ENCODE assay signal across 8 mouse cellular contexts in the genomic region with DNA sequence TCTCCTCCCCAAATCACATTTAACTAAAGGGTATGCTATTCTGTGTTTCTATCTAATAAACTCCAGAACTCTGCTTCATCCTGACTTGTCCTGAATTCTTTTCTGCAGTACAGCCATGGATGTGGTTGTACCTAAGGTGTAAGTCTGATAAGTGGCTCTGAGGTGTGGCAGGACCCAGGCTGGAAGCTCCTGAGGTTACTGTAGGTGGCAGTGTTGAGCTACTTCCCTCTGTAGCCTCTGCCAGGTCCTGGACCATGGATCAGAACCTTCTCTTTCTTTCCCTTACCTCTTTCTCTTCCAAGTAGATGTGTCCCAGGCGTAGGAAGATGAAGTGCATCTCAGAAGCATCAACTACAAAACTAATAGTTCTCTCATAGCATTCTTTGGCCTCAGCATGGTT. TPM values are rescaled to one million over a fixed set of nuclear protein-coding genes. Genes with fewer than 3 reads are reported as not detected.
DNase-seq lines count a peak whose midpoint lies in the region; ATAC-seq and TF ChIP-seq lines count a peak whose summit lies in the region.

No protein-coding gene starts in this region.

- H3K9ac ChIP-seq in hindbrain, embryonic 14.5 days, result no peak overlapping the region
- no peak overlapping the region for H3K9ac ChIP-seq in hindbrain, embryonic 16.5 days (ENCODE audit: low read depth, low read length)

- TF ChIP-seq CTCF in E14TG2a.4 (conservative IDR thresholded peaks at IDR 0.05; ENCODE audit: low read length), result peak; percentile 69

- peak; percentile 33 for DNase-seq in hindbrain, embryonic 14.5 days (ENCODE audit: low spot score)
- peak; percentile 43 to 51 for DNase-seq in B cell, adult 2 months
- peak; percentile 43 for DNase-seq in heart, postnatal 4 days
- DNase-seq in lung, postnatal 14 days, result peak; percentile 46
- DNase-seq in ovary, postnatal 14 days (ENCODE audit: low spot score), result no peak
- no peak for DNase-seq in frontal cortex, postnatal 10 days (ENCODE audit: low spot score in 2 of 2)

- no peaks in the 10 kb centered on the region for H3K9me3 ChIP-seq in hindbrain, embryonic 14.5 days (ENCODE audit: control insufficient read depth, low read length)
- H3K9me3 ChIP-seq in hindbrain, embryonic 16.5 days (ENCODE audit: control insufficient read depth, low read length), result no peaks in the 10 kb centered on the region
- no peaks in the 10 kb centered on the region for H3K9me3 ChIP-seq in E14TG2a.4 (ENCODE audit: low read length)

- H3K36me3 ChIP-seq in hindbrain, embryonic 14.5 days (replicated peaks; ENCODE audit: control insufficient read depth, insufficient read depth), result no peaks in the 10 kb centered on the region
- H3K36me3 ChIP-seq in hindbrain, embryonic 16.5 days (ENCODE audit: control insufficient read depth, insufficient read depth, low read length), result no peaks in the 10 kb centered on the region
- no peaks in the 10 kb centered on the region for H3K36me3 ChIP-seq in E14TG2a.4 (ENCODE audit: insufficient read depth, low read length)

- no peak for ATAC-seq in hindbrain, embryonic 14.5 days (ENCODE audit: low FRiP score)
- ATAC-seq in hindbrain, embryonic 16.5 days, result no peak

- H3K4me2 ChIP-seq in hindbrain, embryonic 14.5 days (replicated peaks), result no peak overlapping the region
- H3K4me2 ChIP-seq in hindbrain, embryonic 16.5 days (ENCODE audit: low read length), result no peak overlapping the region

- 42% methylated on average over 1 of the region's 1 CpGs for WGBS in hindbrain, embryonic 14.5 days
- WGBS in hindbrain, embryonic 16.5 days, result 65% methylated on average over 1 of the region's 1 CpGs

- no peak overlapping the region for H3K27ac ChIP-seq in hindbrain, embryonic 14.5 days
- H3K27ac ChIP-seq in hindbrain, embryonic 16.5 days (ENCODE audit: low read depth, low read length), result no peak overlapping the region

- H3K4me1 ChIP-seq in hindbrain, embryonic 14.5 days (replicated peaks; ENCODE audit: control insufficient read depth, insufficient read depth, low read length), result no peaks in the 10 kb centered on the region
- no peaks in the 10 kb centered on the region for H3K4me1 ChIP-seq in hindbrain, embryonic 16.5 days (ENCODE audit: control insufficient read depth, insufficient read depth, low read depth, low read length)
- H3K4me1 ChIP-seq in E14TG2a.4 (replicated peaks; ENCODE audit: low read depth, low read length), result peaks cover 15% of the 10 kb centered on the region

- H3K4me3 ChIP-seq in hindbrain, embryonic 14.5 days (replicated peaks; ENCODE audit: low read length), result no peak overlapping the region
- no peak overlapping the region for H3K4me3 ChIP-seq in hindbrain, embryonic 16.5 days (ENCODE audit: low read length)
- no peak overlapping the region for H3K4me3 ChIP-seq in E14TG2a.4 (replicated peaks; ENCODE audit: low read length)

- no peaks in the 10 kb centered on the region for H3K27me3 ChIP-seq in hindbrain, embryonic 14.5 days (ENCODE audit: control insufficient read depth, insufficient read depth, low read length)
- no peaks in the 10 kb centered on the region for H3K27me3 ChIP-seq in hindbrain, embryonic 16.5 days (replicated peaks; ENCODE audit: control insufficient read depth, insufficient read depth, low read length)
- H3K27me3 ChIP-seq in E14TG2a.4 (ENCODE audit: insufficient read depth, low read length), result no peaks in the 10 kb centered on the region

RNA-seq across cellular contexts. Expression of a gene that starts 6.6 kb away (rescaled TPM):
- 63.6 and 69.8 TPM in 2 replicates for polyA plus RNA-seq in hindbrain, embryonic 14.5 days (2014; fragmentation: Nextera tagmentation; extraction: Ambion mirVana)
- polyA plus RNA-seq in hindbrain, embryonic 16.5 days (2015; fragmentation: Nextera tagmentation; extraction: Ambion mirVana), result 64.7 and 68.0 TPM in 2 replicates
- total RNA-seq in heart, postnatal 4 days (2021), result 10 to 100 TPM; 68.8 to 70.0 TPM

RNA-seq across cellular contexts. Expression of a gene that starts 11.4 kb away (rescaled TPM):
- polyA plus RNA-seq in hindbrain, embryonic 14.5 days (2014; fragmentation: Nextera tagmentation; extraction: Ambion mirVana), result 96.4 and 116 TPM in 2 replicates
- 129 and 131 TPM in 2 replicates for polyA plus RNA-seq in hindbrain, embryonic 16.5 days (2015; fragmentation: Nextera tagmentation; extraction: Ambion mirVana)
- 10 to 100 TPM; 39.7 to 42.5 TPM for total RNA-seq in heart, postnatal 4 days (2021)

RNA-seq across cellular contexts. Expression of a gene that starts 52.0 kb away (rescaled TPM):
- polyA plus RNA-seq in hindbrain, embryonic 14.5 days (2014; fragmentation: Nextera tagmentation; extraction: Ambion mirVana), result 1.3 and 1.4 TPM in 2 replicates
- 1.2 and 1.9 TPM in 2 replicates for polyA plus RNA-seq in hindbrain, embryonic 16.5 days (2015; fragmentation: Nextera tagmentation; extraction: Ambion mirVana)
- under 1 TPM; 0.29 to 0.54 TPM for total RNA-seq in heart, postnatal 4 days (2021)

RNA-seq across cellular contexts. Expression of a gene that starts 52.1 kb away (rescaled TPM):
- 45.6 and 46.7 TPM in 2 replicates for polyA plus RNA-seq in hindbrain, embryonic 14.5 days (2014; fragmentation: Nextera tagmentation; extraction: Ambion mirVana)
- 40.1 and 40.4 TPM in 2 replicates for polyA plus RNA-seq in hindbrain, embryonic 16.5 days (2015; fragmentation: Nextera tagmentation; extraction: Ambion mirVana)
- total RNA-seq in heart, postnatal 4 days (2021), result 10 to 100 TPM; 34.4 to 35.8 TPM

RNA-seq across cellular contexts. Expression of a gene that starts 52.1 kb away (rescaled TPM):
- polyA plus RNA-seq in hindbrain, embryonic 14.5 days (2014; fragmentation: Nextera tagmentation; extraction: Ambion mirVana), result 51.1 and 52.5 TPM in 2 replicates
- polyA plus RNA-seq in hindbrain, embryonic 16.5 days (2015; fragmentation: Nextera tagmentation; extraction: Ambion mirVana), result 46.5 and 52.5 TPM in 2 replicates
- 10 to 100 TPM; 33.6 to 35.7 TPM for total RNA-seq in heart, postnatal 4 days (2021)

Comparison
In these comparisons a context has a peak if more than half of its experiments do, and no peak if none do; other contexts are left out.
1. DNase-seq: peak in hindbrain, embryonic 14.5 days (single experiment), B cell, adult 2 months (2 of 2), heart, postnatal 4 days (single experiment) and lung, postnatal 14 days (single experiment); none in ovary, postnatal 14 days (single experiment) and frontal cortex, postnatal 10 days (0 of 2).